Mouse (Mus musculus): ENCODE data around the gene Sox9. TPM values are rescaled to one million over a fixed set of nuclear protein-coding genes. Genes with fewer than 3 reads are reported as not detected.

Sox9 gene
- polyA plus RNA-seq, 1 experiment: 0.96 TPM

DNA sequence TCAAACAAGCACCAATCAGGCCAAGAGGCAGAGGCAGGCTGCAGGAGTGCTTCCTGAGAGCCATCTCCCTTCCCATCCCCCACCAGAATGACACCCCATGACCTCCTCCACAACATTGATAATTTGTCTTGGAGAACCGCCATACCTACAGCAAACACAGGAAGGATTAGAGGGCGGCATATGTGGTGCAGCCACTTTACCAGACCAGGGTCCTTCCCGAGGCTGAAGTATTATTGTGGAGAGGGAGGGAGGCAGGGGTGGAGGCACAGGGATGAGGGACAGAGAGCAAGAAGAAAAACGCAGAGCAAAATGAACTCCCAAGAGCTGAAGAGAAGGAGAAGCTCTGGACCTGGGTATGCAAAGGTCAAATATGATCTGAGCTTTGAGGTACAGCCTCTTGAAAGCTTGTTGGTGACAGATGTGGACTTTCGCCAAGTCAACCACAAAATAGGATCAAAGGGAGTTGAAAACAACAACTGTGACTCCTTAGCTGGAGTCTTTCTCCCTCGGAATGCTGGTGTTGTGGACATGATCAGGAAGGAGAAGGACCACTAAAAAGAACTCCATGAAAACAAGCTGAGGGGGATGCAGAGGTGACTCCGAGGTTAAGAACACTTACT lies 36.7 kb downstream of the Sox9 start:
- H3K4me1 ChIP-seq (ENCODE audit: control insufficient read depth, insufficient read depth, low read length): no peaks in the 10 kb centered on the region
- no peak for DNase-seq
- no peak overlapping the region for H3K4me3 ChIP-seq (replicated peaks; ENCODE audit: extremely low read depth, low read depth, low read length)
- no peak for TF ChIP-seq CTCF (IDR thresholded peaks at IDR 0.05; ENCODE audit: insufficient read depth, low read length)
- no peak for TF ChIP-seq POLR2A (IDR thresholded peaks at IDR 0.05; ENCODE audit: borderline replicate concordance, extremely low read depth, low read depth, low read length)
- WGBS: 41% methylated on average over 7 of the region's 7 CpGs

DNA sequence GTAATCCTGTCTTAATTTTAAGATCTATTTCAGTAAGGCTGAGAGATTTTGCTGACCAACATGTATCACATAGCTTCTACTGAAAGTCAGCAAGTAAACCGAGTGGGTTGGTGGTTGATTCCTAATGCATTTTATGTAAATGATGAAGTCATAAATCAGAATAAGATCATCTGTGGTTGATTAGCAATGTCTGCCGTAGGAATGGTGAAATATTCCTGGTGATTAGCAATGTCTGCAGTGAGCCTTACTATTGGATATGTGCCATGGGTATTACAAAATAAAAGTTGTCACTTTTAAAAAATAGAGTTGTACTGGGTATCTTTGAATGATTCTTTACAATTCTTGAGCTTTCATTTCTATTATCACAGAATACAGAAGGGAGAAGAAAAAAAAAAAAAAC lies 39.5 kb downstream of the Sox9 start:
- Histone ChIP-seq H3K4me3 (replicated peaks; ENCODE audit: extremely low read depth, low read depth, low read length) (no peak overlapping the region), H3K4me1 (ENCODE audit: control insufficient read depth, insufficient read depth, low read length) (no peaks in the 10 kb centered on the region)
- WGBS: 64% methylated on average over 2 of the region's 2 CpGs
- no peak for DNase-seq
- TF ChIP-seq POLR2A (IDR thresholded peaks at IDR 0.05; ENCODE audit: borderline replicate concordance, extremely low read depth, low read depth, low read length): no peak
- no peak for TF ChIP-seq CTCF (IDR thresholded peaks at IDR 0.05; ENCODE audit: insufficient read depth, low read length)

DNA sequence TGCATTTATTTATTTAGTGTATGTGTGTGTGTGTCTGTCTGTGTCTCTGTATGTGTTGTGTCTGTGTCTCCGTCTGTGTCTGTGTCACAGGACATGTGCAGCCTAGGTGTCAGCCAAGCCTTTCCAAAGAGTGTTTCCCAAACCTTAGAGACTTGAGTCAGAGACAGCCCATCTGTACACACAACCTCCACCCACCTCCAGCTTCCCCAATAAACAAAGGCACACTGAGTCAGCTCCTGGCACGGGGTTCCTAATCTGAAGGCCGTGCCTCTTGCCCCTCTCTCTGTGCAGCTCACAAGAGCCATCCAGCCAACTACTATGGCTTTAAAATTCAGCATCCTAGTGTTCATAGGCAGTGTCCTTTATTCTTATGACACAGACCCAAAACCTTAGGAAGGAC lies 42.1 kb downstream of the Sox9 start:
- no peaks in the 10 kb centered on the region for H3K4me1 ChIP-seq (ENCODE audit: control insufficient read depth, insufficient read depth, low read length)
- TF ChIP-seq CTCF (IDR thresholded peaks at IDR 0.05; ENCODE audit: insufficient read depth, low read length): no peak
- TF ChIP-seq POLR2A (IDR thresholded peaks at IDR 0.05; ENCODE audit: borderline replicate concordance, extremely low read depth, low read depth, low read length): no peak
- no peak overlapping the region for H3K4me3 ChIP-seq (replicated peaks; ENCODE audit: extremely low read depth, low read depth, low read length)
- WGBS: 57% methylated on average over 3 of the region's 3 CpGs
- DNase-seq: no peak

DNA sequence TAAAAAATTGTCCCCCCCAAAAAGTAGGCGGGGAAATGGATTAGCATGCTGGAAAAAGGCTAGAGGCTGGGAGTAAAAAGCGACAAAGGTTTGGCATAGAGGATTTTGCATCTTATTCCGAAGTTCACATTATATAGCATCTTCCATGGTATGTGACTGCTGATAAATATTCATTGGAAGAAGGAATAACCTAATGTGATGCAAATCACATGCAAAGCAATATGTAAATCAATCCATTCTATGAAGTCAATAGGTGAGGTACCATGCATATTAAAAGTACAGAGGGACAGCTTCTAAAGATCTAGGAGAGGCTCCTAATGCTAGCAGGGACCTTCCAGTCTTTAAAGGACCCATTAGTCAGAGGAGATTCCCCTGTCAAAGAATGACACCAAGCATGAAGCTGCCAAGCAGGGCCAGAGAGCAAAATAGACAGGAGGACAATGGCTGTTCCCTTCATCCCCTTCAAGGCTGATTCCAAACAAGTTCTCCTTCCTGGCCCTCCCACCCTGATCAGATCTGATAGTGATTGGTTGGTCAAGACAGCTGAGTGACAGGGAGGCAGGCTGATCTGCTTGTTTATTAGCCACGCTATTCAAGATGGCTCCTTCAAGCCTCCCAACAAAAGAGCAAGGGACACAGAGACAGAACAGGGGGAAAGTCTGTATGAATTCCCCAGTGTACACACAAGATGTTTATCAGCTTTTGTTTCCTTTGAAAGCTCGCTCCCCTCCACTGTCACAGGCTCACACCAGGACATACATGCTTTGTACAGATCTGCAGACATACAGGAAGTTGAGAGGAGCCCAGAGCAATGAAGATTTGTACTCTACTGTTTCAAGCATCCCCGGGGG lies 44.4 kb downstream of the Sox9 start:
- TF ChIP-seq CTCF (IDR thresholded peaks at IDR 0.05; ENCODE audit: insufficient read depth, low read length) (no peak), POLR2A (IDR thresholded peaks at IDR 0.05; ENCODE audit: borderline replicate concordance, extremely low read depth, low read depth, low read length) (no peak)
- 77% methylated on average over 6 of the region's 6 CpGs for WGBS

DNA sequence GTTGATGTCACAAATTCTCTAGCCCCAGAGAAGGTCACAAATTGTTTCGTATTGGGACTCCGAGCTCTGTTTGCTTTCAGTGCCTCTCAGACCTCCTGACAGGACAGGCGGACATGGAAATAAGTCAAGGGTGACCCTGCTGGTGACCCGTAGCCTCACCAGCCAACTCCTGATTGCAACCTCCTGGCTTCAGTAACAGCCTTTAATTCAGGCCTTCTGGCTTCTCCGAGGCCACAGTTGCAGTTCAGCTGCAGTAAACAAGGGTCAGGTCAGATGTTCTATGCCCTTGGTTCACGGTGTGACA lies 45.0 kb downstream of the Sox9 start:
- no peak for TF ChIP-seq CTCF (IDR thresholded peaks at IDR 0.05; ENCODE audit: insufficient read depth, low read length)
- WGBS: 57% methylated on average over 6 of the region's 6 CpGs
- Histone ChIP-seq H3K4me3 (replicated peaks; ENCODE audit: extremely low read depth, low read depth, low read length) (no peak overlapping the region), H3K4me1 (ENCODE audit: control insufficient read depth, insufficient read depth, low read length) (no peaks in the 10 kb centered on the region)
- DNase-seq: no peak

More for the DNA sequence above, 44.4 kb downstream of the Sox9 start:
- no peaks in the 10 kb centered on the region for H3K4me1 ChIP-seq (ENCODE audit: control insufficient read depth, insufficient read depth, low read length)
- DNase-seq: no peak
- H3K4me3 ChIP-seq (replicated peaks; ENCODE audit: extremely low read depth, low read depth, low read length): no peak overlapping the region

DNA sequence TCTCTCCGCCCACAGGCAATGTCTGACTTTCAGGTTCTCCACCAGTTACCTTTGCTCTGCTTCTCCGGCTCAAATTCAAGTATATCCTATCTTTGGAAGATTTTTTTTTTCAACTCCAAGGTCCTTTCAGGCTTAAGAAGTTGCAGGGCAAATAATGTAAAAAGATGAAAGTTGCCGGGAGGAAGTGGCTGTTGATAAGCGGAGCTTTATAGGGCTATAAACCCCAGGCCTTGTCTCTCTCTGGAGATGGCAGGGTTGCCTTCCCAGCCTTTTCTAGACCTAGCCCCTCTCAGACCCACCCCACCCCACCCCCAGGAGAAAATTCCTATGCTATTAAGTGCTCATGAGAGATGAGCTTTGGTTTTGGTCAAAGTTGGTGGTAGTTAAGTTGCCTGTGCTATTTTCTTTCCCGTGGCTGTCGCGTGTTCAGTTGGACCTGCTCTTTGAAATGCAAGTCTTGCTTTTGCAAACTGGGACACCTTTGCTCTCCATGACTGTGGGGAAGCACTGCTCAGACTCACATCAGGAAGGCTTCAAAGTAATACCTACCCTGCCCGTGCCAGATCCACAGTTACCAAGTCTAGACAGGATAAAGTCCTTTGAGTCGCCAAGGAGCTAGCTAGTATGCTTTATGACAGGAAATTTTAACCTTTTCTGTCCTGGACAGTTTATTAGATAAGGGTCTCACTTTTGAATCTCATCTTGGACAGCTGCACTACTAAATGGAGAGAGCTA lies 46.7 kb downstream of the Sox9 start:
- Histone ChIP-seq H3K4me1 (ENCODE audit: control insufficient read depth, insufficient read depth, low read length) (no peaks in the 10 kb centered on the region), H3K4me3 (replicated peaks; ENCODE audit: extremely low read depth, low read depth, low read length) (no peak overlapping the region)
- no peak for DNase-seq
- WGBS: 66% methylated on average over 9 of the region's 9 CpGs
- no peak for TF ChIP-seq POLR2A (IDR thresholded peaks at IDR 0.05; ENCODE audit: borderline replicate concordance, extremely low read depth, low read depth, low read length)
- TF ChIP-seq CTCF (IDR thresholded peaks at IDR 0.05; ENCODE audit: insufficient read depth, low read length): no peak

DNA sequence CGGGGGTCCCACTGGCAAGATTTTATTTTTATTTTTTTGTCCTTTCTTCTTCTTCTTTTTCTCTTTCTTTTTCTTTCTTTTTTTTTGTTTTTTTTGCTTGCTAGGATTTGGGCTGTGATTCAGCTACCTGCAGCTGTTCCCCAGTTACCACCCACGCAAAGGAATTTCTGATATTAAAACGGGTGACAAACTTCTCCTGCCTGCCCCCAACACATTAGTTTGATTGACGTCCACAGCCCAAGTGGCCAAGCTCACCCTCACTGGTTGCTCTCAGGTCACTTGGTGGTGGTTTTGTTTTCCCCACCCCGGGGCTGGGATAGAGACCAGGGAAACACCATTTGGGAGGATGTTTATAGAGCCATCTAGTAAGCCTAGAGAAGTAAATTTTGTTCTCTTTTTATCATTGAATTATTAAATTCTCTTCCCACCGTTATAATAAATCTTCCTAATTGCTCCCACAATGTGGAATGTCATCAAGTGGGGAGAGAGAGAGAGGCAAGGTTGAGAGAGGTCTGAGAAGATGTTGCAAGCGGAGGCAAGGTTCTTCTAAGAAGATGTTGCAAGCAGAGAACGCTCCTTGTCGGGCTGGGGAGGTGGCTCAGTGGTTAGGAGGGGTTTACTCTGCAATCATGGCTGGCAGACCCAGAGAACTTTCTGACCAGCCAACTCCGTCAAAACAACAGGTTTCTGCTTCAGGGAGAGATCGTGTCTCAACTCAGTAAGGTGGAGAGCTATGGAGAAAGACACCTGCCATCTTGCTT lies 52.4 kb downstream of the Sox9 start:
- no peak for TF ChIP-seq CTCF (IDR thresholded peaks at IDR 0.05; ENCODE audit: insufficient read depth, low read length)
- no peak for TF ChIP-seq POLR2A (IDR thresholded peaks at IDR 0.05; ENCODE audit: borderline replicate concordance, extremely low read depth, low read depth, low read length)
- H3K4me1 ChIP-seq (ENCODE audit: control insufficient read depth, insufficient read depth, low read length): peaks cover 2% of the 10 kb centered on the region; the same call in 1 of the 2 replicates
- no peak overlapping the region for H3K4me3 ChIP-seq (replicated peaks; ENCODE audit: extremely low read depth, low read depth, low read length)
- 45% methylated on average over 11 of the region's 11 CpGs for WGBS
- no peak for DNase-seq

DNA sequence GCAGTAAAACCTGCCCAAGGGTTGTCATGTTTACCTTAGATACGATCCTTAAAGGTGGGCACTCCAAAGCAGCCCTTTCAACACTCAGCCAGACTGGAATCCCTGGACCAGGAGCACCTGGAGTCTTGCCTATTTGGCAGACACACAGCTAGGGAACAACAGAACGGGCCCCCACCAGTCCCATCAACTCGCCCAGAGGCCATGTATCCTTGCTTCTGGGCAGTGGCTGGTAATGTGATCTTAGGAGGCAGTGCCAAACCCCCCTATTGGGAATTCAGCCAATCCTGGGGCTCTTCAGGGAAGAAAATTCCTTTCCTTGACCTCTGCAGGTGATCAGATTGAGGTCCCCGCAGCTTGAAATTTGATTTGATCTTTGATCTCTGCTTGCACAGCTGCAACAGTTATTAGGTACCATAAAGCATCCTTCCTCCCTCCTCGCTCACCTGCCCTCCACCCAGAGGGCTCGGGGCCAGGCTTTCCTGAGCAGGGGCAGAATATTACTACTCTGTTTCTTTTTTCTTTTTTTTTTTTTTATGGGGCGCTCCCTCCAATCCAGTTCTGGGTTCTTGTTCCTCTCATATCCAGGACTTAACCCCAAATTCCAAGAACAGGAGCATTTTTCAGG lies 53.6 kb downstream of the Sox9 start:
- no peak for DNase-seq
- TF ChIP-seq POLR2A (IDR thresholded peaks at IDR 0.05; ENCODE audit: borderline replicate concordance, extremely low read depth, low read depth, low read length) (no peak), CTCF (IDR thresholded peaks at IDR 0.05; ENCODE audit: insufficient read depth, low read length) (no peak)
- Histone ChIP-seq H3K4me3 (replicated peaks; ENCODE audit: extremely low read depth, low read depth, low read length) (no peak overlapping the region), H3K4me1 (ENCODE audit: control insufficient read depth, insufficient read depth, low read length) (peaks cover 2% of the 10 kb centered on the region; the same call in 1 of the 2 replicates)
- WGBS: 45% methylated on average over 7 of the region's 7 CpGs
